Mouse (Mus musculus): ENCODE results near the gene Dnph1.
"Not testable (repeated sequence)": the region's sequence is repeated elsewhere in the genome, so short reads cannot be mapped to it uniquely, and the experiment has no call there.

The Dnph1 gene

GRCm38 (mm10) chr17:46496623-46497434, at the start of gene Dnph1:
Dnph1 (plus strand) TSS chr17:46496711.
- peak; percentile 86 to 88 for DNase-seq

- no peak for DNase-seq
Observed at GRCm38 (mm10) chr17:46452683-46453082, 43.8 kb upstream of the Dnph1 start.

- no peak for DNase-seq
Observed at GRCm38 (mm10) chr17:46453302-46453948, 43.1 kb upstream of the Dnph1 start.

GRCm38 (mm10) chr17:46453970-46454411, 42.5 kb upstream of the Dnph1 start:
- no peak for DNase-seq

GRCm38 (mm10) chr17:46454539-46454938, 42.0 kb upstream of the Dnph1 start:
- no peak for DNase-seq

- peak; percentile 23 to 40 for DNase-seq
Observed at GRCm38 (mm10) chr17:46455110-46455691, 41.3 kb upstream of the Dnph1 start.

- peak; percentile 9 to 27 for DNase-seq
Observed at GRCm38 (mm10) chr17:46457791-46458190, 38.7 kb upstream of the Dnph1 start.

GRCm38 (mm10) chr17:46458439-46458838, 38.1 kb upstream of the Dnph1 start:
- DNase-seq = no peak

GRCm38 (mm10) chr17:46460673-46461072, 35.8 kb upstream of the Dnph1 start:
- no peak for DNase-seq

GRCm38 (mm10) chr17:46461347-46461746, 35.2 kb upstream of the Dnph1 start:
- no peak for DNase-seq

GRCm38 (mm10) chr17:46462226-46462625, 34.3 kb upstream of the Dnph1 start:
- DNase-seq = no peak

- no peak for DNase-seq
Observed at GRCm38 (mm10) chr17:46467830-46468229, 28.7 kb upstream of the Dnph1 start.

- no peak for DNase-seq
Observed at GRCm38 (mm10) chr17:46476601-46477000, 19.9 kb upstream of the Dnph1 start.

GRCm38 (mm10) chr17:46477286-46477685, 19.2 kb upstream of the Dnph1 start:
- no peak for DNase-seq

- peak; percentile 33 to 36 for DNase-seq
Observed at GRCm38 (mm10) chr17:46483561-46484001, 12.9 kb upstream of the Dnph1 start.

- peak; percentile 8 to 18 for DNase-seq
Observed at GRCm38 (mm10) chr17:46484021-46484431, 12.5 kb upstream of the Dnph1 start.

GRCm38 (mm10) chr17:46484461-46484875, 12.0 kb upstream of the Dnph1 start:
- no peak for DNase-seq

GRCm38 (mm10) chr17:46486995-46487394, 9.5 kb upstream of the Dnph1 start:
- DNase-seq = no peak

GRCm38 (mm10) chr17:46487431-46487830, 9.1 kb upstream of the Dnph1 start, which contains the start of gene Ttbk1:
Ttbk1 (minus strand) TSS chr17:46487675.
- no peak for DNase-seq

- DNase-seq = peak in 1 of 2 experiments; percentile 13
Observed at GRCm38 (mm10) chr17:46495486-46495885, 1.0 kb upstream of the Dnph1 start.

- DNase-seq = not testable (repeated sequence)
Observed at GRCm38 (mm10) chr17:46496081-46496480, 430 bp upstream of the Dnph1 start.

- no peak for DNase-seq
Observed at GRCm38 (mm10) chr17:46497956-46498355, 1.4 kb downstream of the Dnph1 start.

- DNase-seq = no peak
Observed at GRCm38 (mm10) chr17:46502775-46503174, 6.3 kb downstream of the Dnph1 start.
